Mouse (Mus musculus): ENCODE measurements around the gene Rftn1. TPM values are rescaled to one million over a fixed set of nuclear protein-coding genes. Genes with fewer than 3 reads are reported as not detected.

Rftn1 gene
- polyA plus RNA-seq, 1 experiment from 2014 or later, result 9.4 TPM

DNA sequence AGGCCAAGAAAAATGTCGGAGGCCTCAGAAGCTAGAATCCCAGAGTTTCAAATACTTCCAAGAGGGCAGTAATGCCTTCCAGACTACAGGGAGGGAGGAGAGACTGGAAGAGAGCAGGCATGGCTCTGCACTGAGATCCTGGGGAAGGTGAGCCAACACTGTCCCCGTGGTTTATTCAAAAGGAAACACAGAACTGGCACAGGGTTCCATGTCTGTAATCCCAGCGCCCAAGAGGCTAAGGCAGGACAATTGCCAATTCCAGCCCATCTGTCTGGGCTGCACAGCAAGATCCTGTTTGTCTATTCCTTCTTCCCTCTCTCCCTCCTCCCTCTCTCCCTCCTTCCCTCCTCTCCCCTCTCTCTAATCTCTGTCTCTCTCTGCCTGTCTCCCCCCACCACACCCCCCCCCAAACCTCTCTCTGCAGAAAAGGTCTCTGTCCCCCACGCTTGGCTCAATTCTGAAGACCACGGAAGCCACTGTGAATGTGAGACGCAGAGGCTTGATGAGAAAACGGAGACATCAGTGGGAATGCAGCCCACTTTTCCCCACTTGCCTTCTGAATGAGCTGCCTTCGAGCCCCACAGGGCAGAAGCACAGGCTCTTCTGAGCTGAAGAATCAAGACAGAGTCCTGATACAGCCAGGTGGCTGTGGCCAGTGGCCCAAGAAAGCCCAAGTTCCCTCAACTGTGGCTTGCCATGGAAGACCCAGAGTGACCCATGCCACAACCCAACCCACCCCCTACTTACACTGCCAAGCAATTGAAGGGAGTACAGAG lies 8.8 kb upstream of the Rftn1 start:
- Histone ChIP-seq H3K4me3 (replicated peaks) (no peak overlapping the region), H3K27ac (no peak overlapping the region), H3K9ac (replicated peaks) (no peak overlapping the region), H3K9me3 (no peaks in the 10 kb centered on the region), H3K36me3 (no peaks in the 10 kb centered on the region), H3K4me1 (replicated peaks) (no peaks in the 10 kb centered on the region), H3K4me2 (no peak overlapping the region), H3K27me3 (no peaks in the 10 kb centered on the region)
- no peak for ATAC-seq (ENCODE audit: insufficient number of reproducible peaks, insufficient read depth, low FRiP score, low TSS enrichment, low read depth)
- 82% methylated on average over 8 of the region's 8 CpGs for WGBS

DNA sequence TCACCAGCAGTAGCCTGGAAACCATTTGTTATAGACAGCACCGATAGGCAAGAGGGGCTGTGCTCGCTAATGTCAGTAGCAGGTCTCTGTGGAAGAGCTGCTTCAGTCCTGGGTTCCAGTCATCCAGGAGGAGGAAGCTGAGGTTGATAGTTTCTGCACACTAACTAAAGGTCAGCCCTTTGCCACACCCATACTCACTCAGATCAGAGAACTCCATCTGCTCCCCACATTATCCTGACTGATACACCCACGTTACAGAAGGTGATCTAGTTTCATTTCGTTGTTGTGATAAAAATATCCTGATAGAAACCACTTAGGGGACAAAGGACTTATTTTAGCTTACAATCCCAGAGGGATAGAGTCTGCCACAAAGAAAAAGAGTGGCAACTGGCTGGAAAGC lies 7.1 kb upstream of the Rftn1 start:
- no peak for ATAC-seq (ENCODE audit: insufficient number of reproducible peaks, insufficient read depth, low FRiP score, low TSS enrichment, low read depth)
- H3K4me1 ChIP-seq (replicated peaks), result no peaks in the 10 kb centered on the region
- peaks cover 5% of the 10 kb centered on the region for H3K27me3 ChIP-seq
- no peaks in the 10 kb centered on the region for H3K36me3 ChIP-seq
- no peak overlapping the region for H3K4me2 ChIP-seq
- no peak overlapping the region for H3K9ac ChIP-seq (replicated peaks)
- H3K4me3 ChIP-seq (replicated peaks), result no peak overlapping the region
- 87% methylated on average over 4 of the region's 4 CpGs for WGBS
- no peaks in the 10 kb centered on the region for H3K9me3 ChIP-seq
- H3K27ac ChIP-seq, result no peak overlapping the region

- peaks cover 14% of the 10 kb centered on the region for H3K27me3 ChIP-seq
- H3K4me3 ChIP-seq (replicated peaks), result no peak overlapping the region
- H3K27ac ChIP-seq, result no peak overlapping the region
- no peaks in the 10 kb centered on the region for H3K4me1 ChIP-seq (replicated peaks)
- no peak overlapping the region for H3K9ac ChIP-seq (replicated peaks)
- no peaks in the 10 kb centered on the region for H3K9me3 ChIP-seq
- no peaks in the 10 kb centered on the region for H3K36me3 ChIP-seq
- 25% methylated on average over 10 of the region's 10 CpGs for WGBS
- no peak overlapping the region for H3K4me2 ChIP-seq
- no peak for ATAC-seq (ENCODE audit: insufficient number of reproducible peaks, insufficient read depth, low FRiP score, low TSS enrichment, low read depth)
Observed at GRCm38 (mm10) chr17:50196005-50196672, 5.7 kb upstream of the Rftn1 start.

DNA sequence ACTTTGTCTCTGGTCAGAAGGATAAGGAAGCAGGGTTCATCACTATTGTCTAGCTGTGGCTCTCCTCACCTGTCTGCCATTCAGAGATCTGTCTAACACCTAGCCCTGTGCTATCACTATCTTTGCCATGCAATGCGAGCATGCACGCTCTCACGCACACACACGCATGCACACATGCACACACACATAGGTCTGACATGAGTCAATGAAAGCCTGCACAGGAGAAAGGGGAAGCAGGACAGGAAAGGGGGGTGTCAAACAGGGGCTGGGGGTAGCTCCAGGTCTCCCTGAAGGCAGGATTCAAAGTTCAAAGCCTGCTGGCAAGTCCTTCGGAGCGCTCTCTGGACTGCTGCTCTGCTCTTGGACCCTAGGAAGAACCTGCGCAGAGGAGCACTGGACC lies 4.9 kb upstream of the Rftn1 start:
- peaks cover 21% of the 10 kb centered on the region for H3K27me3 ChIP-seq
- no peak overlapping the region for H3K9ac ChIP-seq (replicated peaks)
- H3K27ac ChIP-seq, result no peak overlapping the region
- H3K4me2 ChIP-seq, result no peak overlapping the region
- 94% methylated on average over 7 of the region's 7 CpGs for WGBS
- no peaks in the 10 kb centered on the region for H3K4me1 ChIP-seq (replicated peaks)
- no peaks in the 10 kb centered on the region for H3K36me3 ChIP-seq
- no peaks in the 10 kb centered on the region for H3K9me3 ChIP-seq
- no peak for ATAC-seq (ENCODE audit: insufficient number of reproducible peaks, insufficient read depth, low FRiP score, low TSS enrichment, low read depth)
- H3K4me3 ChIP-seq (replicated peaks), result no peak overlapping the region

GRCm38 (mm10) chr17:50194541-50194940 lies 4.1 kb upstream of the Rftn1 start:
- peaks cover 30% of the 10 kb centered on the region for H3K27me3 ChIP-seq

GRCm38 (mm10) chr17:50193653-50194052 lies 3.2 kb upstream of the Rftn1 start:
- 0 out of 2 replicates have a peak, but pooled peaks cover 4% of the 10 kb centered on the region for H3K4me1 ChIP-seq (replicated peaks)
- H3K27me3 ChIP-seq, result peaks cover 39% of the 10 kb centered on the region
- ATAC-seq (ENCODE audit: insufficient number of reproducible peaks, insufficient read depth, low FRiP score, low TSS enrichment, low read depth), result no peak
- H3K9me3 ChIP-seq, result no peaks in the 10 kb centered on the region
- no peak overlapping the region for H3K27ac ChIP-seq
- no peak overlapping the region for H3K9ac ChIP-seq (replicated peaks)
- no peak overlapping the region for H3K4me3 ChIP-seq (replicated peaks)
- H3K4me2 ChIP-seq, result no peak overlapping the region
- WGBS, result 56% methylated on average over 3 of the region's 3 CpGs
- no peaks in the 10 kb centered on the region for H3K36me3 ChIP-seq

More at GRCm38 (mm10) chr17:50194541-50194940, 4.1 kb upstream of the Rftn1 start:
- Histone ChIP-seq H3K4me3 (replicated peaks) (no peak overlapping the region), H3K9ac (replicated peaks) (no peak overlapping the region), H3K4me1 (replicated peaks) (no peaks in the 10 kb centered on the region), H3K4me2 (no peak overlapping the region), H3K9me3 (no peaks in the 10 kb centered on the region), H3K27ac (no peak overlapping the region), H3K36me3 (no peaks in the 10 kb centered on the region)
- ATAC-seq (ENCODE audit: insufficient number of reproducible peaks, insufficient read depth, low FRiP score, low TSS enrichment, low read depth), result no peak
- WGBS, result 81% methylated on average over 3 of the region's 3 CpGs

- H3K4me1 ChIP-seq (replicated peaks), result 0 out of 2 replicates have a peak, but pooled peaks cover 4% of the 10 kb centered on the region
- no peak overlapping the region for H3K27ac ChIP-seq
- WGBS, result 43% methylated on average over 10 of the region's 10 CpGs
- H3K36me3 ChIP-seq, result no peaks in the 10 kb centered on the region
- H3K9me3 ChIP-seq, result no peaks in the 10 kb centered on the region
- no peak overlapping the region for H3K4me2 ChIP-seq
- peaks cover 40% of the 10 kb centered on the region for H3K27me3 ChIP-seq
- ATAC-seq (ENCODE audit: insufficient number of reproducible peaks, insufficient read depth, low FRiP score, low TSS enrichment, low read depth), result no peak
- H3K4me3 ChIP-seq (replicated peaks), result no peak overlapping the region
- H3K9ac ChIP-seq (replicated peaks), result no peak overlapping the region
Observed at GRCm38 (mm10) chr17:50192376-50192940, 2.0 kb upstream of the Rftn1 start.

DNA sequence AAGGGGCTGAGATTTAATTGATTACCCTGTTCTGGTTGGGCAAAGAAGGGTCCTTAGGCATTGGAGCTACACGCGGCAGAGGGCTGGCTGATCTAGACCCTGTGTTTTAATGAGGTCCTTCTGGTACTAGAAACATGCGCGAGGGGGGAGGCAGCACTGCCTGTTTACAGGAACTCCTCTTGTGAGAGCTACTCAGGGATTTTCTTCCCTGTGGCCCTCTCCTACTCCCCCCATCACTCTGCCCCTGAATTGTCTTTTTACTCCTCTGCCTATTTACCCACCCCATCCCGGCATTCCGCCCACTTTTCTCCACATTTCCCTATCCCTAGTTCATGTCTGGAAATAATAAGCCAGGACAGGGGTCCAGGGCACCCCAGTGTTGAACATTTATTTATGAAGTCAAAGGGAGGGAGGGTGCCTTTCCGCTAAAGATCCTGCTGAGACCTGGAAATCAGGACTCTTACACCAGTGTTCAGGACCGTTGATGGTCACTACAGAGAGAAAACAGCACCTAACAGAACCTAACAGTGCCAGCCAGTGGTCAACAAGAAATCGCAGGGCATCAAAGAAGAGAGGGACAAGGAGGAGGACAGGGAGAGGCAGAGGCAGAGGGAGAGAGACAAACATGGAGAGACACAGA lies 964 bp upstream of the Rftn1 start:
- ATAC-seq (ENCODE audit: insufficient number of reproducible peaks, insufficient read depth, low FRiP score, low TSS enrichment, low read depth), result no peak
- peaks cover 40% of the 10 kb centered on the region for H3K27me3 ChIP-seq
- H3K9me3 ChIP-seq, result no peaks in the 10 kb centered on the region

DNA sequence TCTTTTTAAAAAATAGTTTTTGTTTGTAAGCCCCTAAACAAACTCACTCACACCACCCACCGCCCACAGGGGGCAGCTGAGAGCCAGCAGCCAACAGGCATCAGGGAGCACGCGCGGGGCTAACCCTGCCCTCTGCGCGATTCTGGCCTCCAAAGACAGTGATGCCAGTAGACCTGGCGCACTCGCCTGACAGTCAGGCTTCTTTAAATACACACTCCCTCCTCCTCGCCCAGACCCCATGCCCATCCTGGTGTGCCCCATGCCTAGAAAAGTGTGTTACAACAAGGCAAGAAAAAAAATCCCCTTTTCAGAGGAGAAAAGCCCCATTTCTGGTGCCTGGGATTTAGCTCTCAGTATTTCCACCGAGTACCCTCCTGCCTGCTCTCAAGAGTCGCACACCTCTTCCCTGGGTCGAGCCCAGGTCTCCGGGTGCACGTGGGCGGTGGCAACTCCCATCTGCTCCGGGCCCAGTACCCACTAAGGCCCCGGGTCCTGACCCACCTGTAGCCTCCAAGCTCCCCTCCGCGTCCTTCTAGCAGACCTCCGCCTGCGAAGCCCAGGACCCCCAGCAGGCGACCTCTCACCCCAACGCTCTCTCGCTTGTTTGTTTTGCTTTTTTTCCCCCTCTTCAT lies 977 bp downstream of the Rftn1 start:
- peaks cover 40% of the 10 kb centered on the region for H3K27me3 ChIP-seq
- H3K36me3 ChIP-seq, result no peaks in the 10 kb centered on the region
- H3K4me1 ChIP-seq (replicated peaks), result 0 out of 2 replicates have a peak, but pooled peaks cover 4% of the 10 kb centered on the region
- H3K27ac ChIP-seq, result no peak overlapping the region
- H3K9ac ChIP-seq (replicated peaks), result peak overlapping the region; percentile 70
- peak overlapping the region; percentile 72 for H3K4me3 ChIP-seq (replicated peaks)
- ATAC-seq (ENCODE audit: insufficient number of reproducible peaks, insufficient read depth, low FRiP score, low TSS enrichment, low read depth), result peak; percentile 43; the same call in 1 of the 2 replicates
- WGBS, result under 1% methylated on average over 24 of the region's 24 CpGs
- H3K9me3 ChIP-seq, result no peaks in the 10 kb centered on the region
- H3K4me2 ChIP-seq, result peak overlapping the region; percentile 98

More for the DNA sequence above, 964 bp upstream of the Rftn1 start:
- Histone ChIP-seq H3K4me2 (no peak overlapping the region), H3K4me3 (replicated peaks) (no peak overlapping the region), H3K4me1 (replicated peaks) (0 out of 2 replicates have a peak, but pooled peaks cover 4% of the 10 kb centered on the region), H3K9ac (replicated peaks) (no peak overlapping the region), H3K27ac (no peak overlapping the region), H3K36me3 (no peaks in the 10 kb centered on the region)
- WGBS, result 26% methylated on average over 9 of the region's 9 CpGs

- H3K9ac ChIP-seq (replicated peaks), result no peak overlapping the region
- peak overlapping the region; percentile 72; the same call in 1 of the 2 replicates for H3K4me3 ChIP-seq (replicated peaks)
- no peak for ATAC-seq (ENCODE audit: insufficient number of reproducible peaks, insufficient read depth, low FRiP score, low TSS enrichment, low read depth)
- 0 out of 2 replicates have a peak, but pooled peaks cover 4% of the 10 kb centered on the region for H3K4me1 ChIP-seq (replicated peaks)
- H3K36me3 ChIP-seq, result no peaks in the 10 kb centered on the region
- H3K27me3 ChIP-seq, result peaks cover 40% of the 10 kb centered on the region
- H3K4me2 ChIP-seq, result peak overlapping the region; percentile 98; the same call in 1 of the 2 replicates
- no peak overlapping the region for H3K27ac ChIP-seq
- H3K9me3 ChIP-seq, result no peaks in the 10 kb centered on the region
- WGBS, result 68% methylated on average over 12 of the region's 12 CpGs
Observed at GRCm38 (mm10) chr17:50188662-50189345, 1.7 kb downstream of the Rftn1 start.

Data from limb, embryonic 12.5 days (tissue).